Mouse (Mus musculus): ENCODE results near the gene Prdx6b.

DNA sequence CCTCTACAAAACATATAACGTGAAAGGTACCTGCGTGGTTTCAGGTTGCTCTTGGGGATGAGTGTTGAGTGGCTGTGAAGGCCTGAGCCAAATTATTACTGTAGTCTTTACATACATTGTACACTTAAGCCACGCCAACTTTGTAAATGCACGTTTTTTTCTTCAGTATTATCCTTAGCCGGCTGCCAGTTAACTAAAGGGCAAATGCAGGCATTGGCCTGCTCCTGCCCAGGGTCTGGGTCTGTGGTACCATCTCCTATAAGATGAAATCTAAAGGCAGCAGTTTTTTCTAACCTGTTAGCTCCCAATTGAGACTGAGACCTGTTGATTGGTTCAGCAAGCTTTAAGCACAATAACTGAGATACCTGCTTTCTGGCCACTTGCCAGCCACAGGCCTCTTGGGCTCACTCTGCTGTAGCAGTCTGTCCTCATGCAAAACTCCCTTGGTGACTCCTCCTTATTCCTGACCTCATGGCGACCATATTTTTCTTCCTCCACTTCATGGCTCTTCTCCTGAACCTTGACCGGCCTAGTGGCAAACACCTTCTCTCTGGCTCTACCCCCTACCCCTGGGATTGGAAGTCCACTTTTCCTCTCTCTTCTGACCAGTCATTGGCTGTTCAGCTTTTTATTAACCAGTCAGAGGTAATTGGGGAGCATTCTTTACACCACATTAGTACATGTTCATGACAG is 36.8 kb downstream of the Prdx6b start:
- TF ChIP-seq POLR2A (IDR thresholded peaks at IDR 0.05; ENCODE audit: insufficient read length, low read depth) (no peak), CEBPB (IDR thresholded peaks at IDR 0.05; ENCODE audit: insufficient read depth, poor library complexity, severe bottlenecking) (no peak)
